Mouse (Mus musculus): ENCODE data around the gene AC131692.1.
"Not testable (repeated sequence)": the region's sequence is repeated elsewhere in the genome, so short reads cannot be mapped to it uniquely, and the experiment has no call there.

Gene AC131692.1

GRCm38 (mm10) chr19:6117346-6117985, 23.2 kb downstream of the AC131692.1 start:
- peak; percentile 36 for DNase-seq (ENCODE audit: low read depth)

- peak; percentile 96 for DNase-seq (ENCODE audit: low read depth)
Measured at GRCm38 (mm10) chr19:6117986-6118676, 23.9 kb downstream of the AC131692.1 start, which contains the start of gene Sac3d1. Sac3d1 (minus strand) TSS chr19:6118650.

DNA sequence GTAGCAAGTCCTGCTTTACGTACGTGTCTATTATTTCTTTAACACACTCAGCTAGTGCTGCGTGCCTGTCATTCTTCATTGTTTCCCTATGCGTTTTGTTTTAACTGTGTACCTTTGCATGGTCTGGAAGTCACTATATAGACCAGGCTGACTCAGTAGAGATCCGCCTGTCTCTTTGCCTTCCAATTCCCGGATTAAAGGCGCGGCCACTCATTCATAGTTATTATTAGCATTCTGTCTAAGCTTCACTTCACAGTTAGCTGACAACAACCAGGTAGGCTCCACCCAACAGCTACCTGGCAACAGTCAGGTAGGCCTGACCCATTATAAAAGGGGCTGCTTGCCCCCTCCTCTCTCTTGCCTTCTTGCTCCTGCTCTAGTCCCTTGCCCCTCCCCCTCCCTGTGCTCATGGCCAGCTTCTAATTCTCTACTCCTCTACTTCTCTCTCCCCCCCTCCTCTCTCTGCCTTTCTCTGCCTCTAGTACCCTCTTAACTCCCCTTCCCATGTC, 24.5 kb downstream of the AC131692.1 start:
- no peak for DNase-seq (ENCODE audit: low read depth)

GRCm38 (mm10) chr19:6121761-6122160, 27.5 kb downstream of the AC131692.1 start:
- DNase-seq (ENCODE audit: low read depth) = no peak

DNA sequence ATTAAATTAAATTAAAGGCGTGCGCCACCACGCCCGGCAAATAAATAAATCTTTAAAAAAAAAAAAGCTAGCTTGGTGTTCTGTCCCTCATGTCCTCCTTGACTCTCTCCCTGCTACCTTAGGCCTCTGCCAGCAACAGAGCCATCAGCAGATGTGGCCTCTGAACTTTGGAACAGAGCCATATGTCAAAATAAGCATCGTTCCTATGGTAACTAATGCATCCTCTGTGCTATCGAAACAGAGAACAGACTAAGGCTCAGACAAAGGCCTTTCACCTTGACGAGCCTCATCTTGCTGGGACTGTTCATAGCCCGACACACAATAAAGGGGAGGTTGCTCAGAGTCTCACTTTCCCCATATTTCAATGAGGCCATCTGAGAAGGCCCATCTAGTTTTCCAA, 29.1 kb downstream of the AC131692.1 start:
- DNase-seq (ENCODE audit: low read depth) = no peak

DNA sequence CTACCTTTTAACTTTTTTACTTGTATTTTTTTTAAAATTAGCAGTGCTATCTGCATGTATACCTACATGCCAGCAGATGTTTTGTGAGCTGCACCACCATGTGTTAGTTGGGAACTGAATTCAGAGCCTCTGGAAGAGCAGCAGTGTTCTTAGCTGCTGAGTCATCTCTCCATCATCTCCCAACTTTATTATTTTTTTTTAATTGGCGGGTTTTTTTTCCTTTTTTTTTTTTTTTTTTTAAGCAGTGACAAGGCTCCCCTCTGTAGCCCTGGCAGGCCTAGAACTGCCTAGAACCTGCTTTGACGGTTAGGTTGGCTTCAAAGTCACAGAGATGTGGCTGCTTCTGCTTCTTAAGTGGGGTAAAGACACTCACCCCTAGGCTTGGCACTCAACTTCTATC, 30.7 kb downstream of the AC131692.1 start:
- DNase-seq (ENCODE audit: low read depth) = no peak

DNA sequence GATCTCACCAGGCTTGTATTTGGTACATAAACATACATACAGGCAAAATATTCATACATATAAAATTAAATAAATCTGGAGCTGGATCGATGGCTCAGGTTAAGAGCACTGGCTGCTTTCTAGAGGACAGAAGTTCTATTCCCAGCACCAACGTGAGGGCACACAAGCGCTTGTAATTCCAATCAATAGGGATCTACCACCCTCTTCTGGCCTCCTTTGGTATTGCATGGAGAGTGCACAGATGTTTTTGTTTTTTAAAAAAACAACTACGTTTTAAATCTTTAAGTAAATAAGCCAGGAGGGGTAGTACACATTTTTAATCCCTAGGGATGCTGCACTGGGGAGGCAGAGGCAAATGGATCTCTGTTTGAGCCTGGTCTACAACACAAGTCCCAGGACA, 32.1 kb downstream of the AC131692.1 start:
- peak; percentile 91 for DNase-seq (ENCODE audit: low read depth)

DNA sequence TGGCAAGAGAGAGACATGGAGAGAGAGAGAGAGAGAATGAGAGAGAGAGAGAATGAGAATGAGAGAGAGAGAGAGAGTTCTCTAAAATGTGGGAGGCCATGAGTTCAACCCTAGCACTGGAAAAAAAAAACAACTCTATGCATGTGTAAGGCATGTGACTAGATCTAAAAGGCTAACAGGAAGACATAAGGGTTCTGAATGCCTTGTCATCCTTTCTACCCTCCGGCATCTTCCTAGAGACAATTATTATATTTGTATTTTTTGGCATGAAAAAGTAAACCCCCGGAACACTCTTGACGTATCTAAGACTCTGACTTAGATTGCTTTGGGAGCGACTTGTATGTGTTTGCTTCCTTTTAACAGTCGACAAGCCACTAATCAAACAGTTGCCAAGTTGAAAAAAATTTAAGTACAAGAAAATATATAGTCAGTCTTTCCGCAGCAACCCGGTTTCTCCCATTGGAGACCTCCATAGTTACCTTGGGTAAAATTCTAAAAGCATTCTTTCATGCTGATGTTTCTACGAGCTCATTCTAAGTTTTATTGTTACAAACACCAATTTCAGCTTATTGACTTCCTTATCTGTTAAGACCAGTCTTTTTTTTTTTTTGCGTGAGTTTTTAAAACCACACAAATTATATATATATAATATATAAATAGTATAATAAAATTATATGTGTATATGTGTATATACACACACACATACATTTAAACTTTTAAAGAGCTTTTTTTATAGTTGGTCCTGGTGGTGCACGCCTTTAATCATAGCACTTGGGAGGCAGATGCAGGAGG, 32.8 kb downstream of the AC131692.1 start:
- peak; percentile 34 for DNase-seq (ENCODE audit: low read depth)

DNA sequence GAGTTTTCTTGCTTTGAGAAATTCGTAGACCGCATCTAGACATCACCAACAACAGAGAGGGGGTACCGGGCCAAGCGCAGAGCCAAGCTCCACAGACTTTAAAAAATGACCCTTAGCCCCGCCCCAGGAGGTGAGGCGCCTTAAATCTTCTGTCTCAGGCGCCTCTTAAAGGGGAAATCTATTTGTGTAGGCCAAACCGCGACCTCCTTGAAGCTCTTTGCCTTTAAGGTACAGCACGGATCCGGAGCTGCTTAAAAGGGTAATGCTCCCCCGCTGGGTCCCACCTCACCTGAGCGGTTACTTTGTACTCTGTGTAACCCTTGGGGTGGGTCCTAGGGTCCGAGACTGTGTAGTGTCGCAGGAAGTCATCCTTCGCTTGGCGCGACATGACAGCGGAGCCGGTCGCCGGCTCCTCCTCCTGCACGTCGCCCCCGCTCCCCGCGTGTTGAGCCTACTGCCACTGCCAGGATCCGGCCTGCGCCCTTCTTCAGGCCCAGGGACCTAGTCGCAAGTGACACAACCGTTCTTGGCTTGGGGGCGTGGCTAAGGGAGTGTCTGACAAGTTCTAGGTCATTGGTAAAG, 33.6 kb downstream of the AC131692.1 start, which contains the start of gene Snx15:
Gene Snx15, minus strand, starts transcription at position 545 of the 582 bp plus-strand sequence.
- DNase-seq (ENCODE audit: low read depth) = peak; percentile 99

- not testable (repeated sequence) for DNase-seq (ENCODE audit: low read depth)
Measured at GRCm38 (mm10) chr19:6130414-6131128, 36.4 kb downstream of the AC131692.1 start.

GRCm38 (mm10) chr19:6132171-6132827, 38.1 kb downstream of the AC131692.1 start:
- DNase-seq (ENCODE audit: low read depth) = no peak

- DNase-seq (ENCODE audit: low read depth) = not testable (repeated sequence)
Measured at GRCm38 (mm10) chr19:6133197-6133596, 39.0 kb downstream of the AC131692.1 start.

GRCm38 (mm10) chr19:6136397-6136796, 42.2 kb downstream of the AC131692.1 start:
- DNase-seq (ENCODE audit: low read depth) = no peak

GRCm38 (mm10) chr19:6139701-6140100, 45.5 kb downstream of the AC131692.1 start:
- peak; percentile 23 for DNase-seq (ENCODE audit: low read depth)

DNA sequence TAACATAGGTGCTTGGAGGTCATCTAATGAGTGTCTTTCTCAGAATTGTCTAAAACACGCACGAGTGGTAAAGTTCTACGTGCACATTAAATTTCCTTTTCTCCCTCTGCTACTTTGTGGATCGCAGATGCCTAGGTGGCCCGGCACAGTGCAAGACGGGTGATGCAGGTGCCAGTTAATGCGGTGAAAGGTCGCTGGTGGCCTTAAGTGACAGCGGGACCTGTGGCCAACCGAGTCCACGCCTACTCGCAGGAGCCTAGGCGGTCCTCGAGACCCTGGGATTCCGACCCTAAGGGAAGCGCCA, 46.1 kb downstream of the AC131692.1 start:
- no peak for DNase-seq (ENCODE audit: low read depth)

GRCm38 (mm10) chr19:6140678-6141393, 46.6 kb downstream of the AC131692.1 start, which contains the start of gene Batf2:
Batf2 (plus strand) TSS chr19:6140983.
- DNase-seq (ENCODE audit: low read depth) = peak; percentile 97

- peak; percentile 95 for DNase-seq (ENCODE audit: low read depth)
Measured at GRCm38 (mm10) chr19:6141394-6141749, 47.2 kb downstream of the AC131692.1 start, which contains the start of gene Arl2. Arl2 (minus strand) TSS chr19:6141548.

- no peak for DNase-seq (ENCODE audit: low read depth)
Measured at GRCm38 (mm10) chr19:6144842-6145241, 50.6 kb downstream of the AC131692.1 start.

Measured in induced T-regulatory cell, adult 2 months (primary cell).